Mouse (Mus musculus) small intestine, adult 2 months (tissue): Measurements from ENCODE around the gene Plekhh2. TPM values are rescaled to one million over a fixed set of nuclear protein-coding genes. Genes with fewer than 3 reads are reported as not detected.
A peak's percentile ranks its signal among the peaks of the same experiment; 100 is the strongest.

Experiments used
- H3K27ac ChIP-seq: fragments of 200-500 bp; 2 replicates; pipeline ENCODE4 v1.5.1; 2012; ENCODE audit warnings: low read depth, low read length, control low read depth, inconsistent platforms; ENCODE audit not compliant: insufficient read depth
- H3K27me3 ChIP-seq: fragments of 200-500 bp; 2 replicates; pipeline ENCODE4 v1.6.1; 2012; ENCODE audit warnings: mild to moderate bottlenecking, moderate library complexity, low read length, inconsistent platforms; ENCODE audit not compliant: control insufficient read depth, insufficient read depth
- H3K36me3 ChIP-seq: fragments of 200-500 bp; 2 replicates; pipeline ENCODE4 v1.6.1; 2012; ENCODE audit warnings: mild to moderate bottlenecking, low read length, control low read depth, inconsistent platforms; ENCODE audit not compliant: control insufficient read depth, insufficient read depth
- H3K4me1 ChIP-seq: fragments of 200-500 bp; 2 replicates; pipeline ENCODE4 v1.6.1; 2012; ENCODE audit warnings: low read length, inconsistent platforms, mixed read lengths; ENCODE audit not compliant: control insufficient read depth, insufficient read depth, insufficient read length
- H3K4me3 ChIP-seq: fragments of 200-500 bp; 2 replicates; pipeline ENCODE4 v1.5.1; 2012; ENCODE audit warnings: low read depth, mild to moderate bottlenecking, control low read depth, inconsistent platforms, low read length, moderate library complexity
- CTCF ChIP-seq: fragments of 200-500 bp; IDR thresholded peaks from 2 replicates; pipeline ENCODE4 v1.5.1; 2012; ENCODE audit warnings: low read depth, mild to moderate bottlenecking, control low read depth, inconsistent platforms, low read length, moderate library complexity, mixed read lengths; ENCODE audit not compliant: insufficient replicate concordance, insufficient read length; ENCODE audit errors: extremely low read depth
- POLR2A ChIP-seq: fragments of 200-500 bp; IDR thresholded peaks from 2 replicates; pipeline ENCODE4 v1.6.1; 2012; ENCODE audit warnings: low read depth, mild to moderate bottlenecking, control low read depth, inconsistent platforms, low read length, moderate library complexity
- WGBS: fragments of 180-500 bp; shearing (Covaris S2); methylation state at CpG from one replicate; pipeline ENCODE4 v1.1.7; 2018; 5-methylcytosine and 5-hydroxymethylcytosine counted together
- polyA plus RNA-seq: library from polyadenylated mRNA; depleted of rRNA; stranded (reverse); fragments of >200 nt; gene quantifications from 2 replicates; pipeline ENCODE4 v1.2.3, GENCODE M21; 2012; rRNA removed

Plekhh2 gene
- polyA plus RNA-seq, 1 experiment, result 1.8 TPM

DNA sequence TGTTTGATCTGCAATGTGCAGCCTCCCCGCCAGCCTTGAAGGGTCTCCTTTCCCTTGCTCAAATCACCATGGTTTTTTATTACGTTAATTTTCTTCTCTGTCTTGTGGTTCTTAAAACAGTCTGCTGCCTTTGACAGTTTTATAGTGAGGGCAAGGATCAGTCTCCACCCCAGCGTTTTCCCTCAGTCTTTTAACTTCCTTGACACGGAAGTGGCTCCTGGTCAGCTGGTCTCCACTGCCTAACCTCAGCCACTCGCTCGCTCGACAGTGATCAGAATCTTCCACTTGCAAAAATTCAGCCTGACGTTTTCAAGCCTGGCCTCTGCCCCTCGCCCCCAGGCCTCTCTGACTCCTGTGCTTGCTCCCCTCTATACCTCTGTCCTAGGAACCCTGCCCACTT, 154.0 kb downstream of the Plekhh2 start:
- no peaks in the 10 kb centered on the region for H3K27me3 ChIP-seq
- H3K4me1 ChIP-seq, result peaks cover 16% of the 10 kb centered on the region
- TF ChIP-seq CTCF (no peak), POLR2A (no peak)
- H3K4me3 ChIP-seq, result no peak overlapping the region
- WGBS, result 18% methylated on average over 9 of the region's 9 CpGs
- H3K27ac ChIP-seq, result peak overlapping the region; percentile 70
- peaks cover 59% of the 10 kb centered on the region for H3K36me3 ChIP-seq

DNA sequence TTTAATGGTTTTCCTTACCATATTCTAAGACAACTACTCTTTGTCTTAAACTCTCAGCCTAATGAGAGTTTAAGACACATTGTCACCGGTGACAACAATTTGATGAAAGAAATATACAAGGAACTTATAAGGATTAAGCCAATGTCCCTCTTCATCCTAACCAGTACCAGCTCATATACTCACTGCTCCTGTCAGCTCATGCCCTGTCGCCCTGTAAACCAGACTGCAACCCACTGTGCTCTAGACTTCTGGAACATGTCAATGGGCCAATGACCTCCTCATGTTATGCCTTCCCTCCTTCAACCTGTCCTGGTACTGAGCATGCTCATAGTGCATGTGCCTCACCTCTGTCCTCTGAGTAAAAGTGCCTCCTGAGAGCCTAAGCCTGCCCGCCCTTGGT, 156.2 kb downstream of the Plekhh2 start:
- TF ChIP-seq CTCF (no peak), POLR2A (no peak)
- no peak overlapping the region for H3K27ac ChIP-seq
- no peaks in the 10 kb centered on the region for H3K27me3 ChIP-seq
- H3K4me3 ChIP-seq, result no peak overlapping the region
- peaks cover 61% of the 10 kb centered on the region for H3K36me3 ChIP-seq
- peaks cover 25% of the 10 kb centered on the region for H3K4me1 ChIP-seq
- 86% methylated on average over 3 of the region's 3 CpGs for WGBS

Other genes with a start within 250 kb of the Plekhh2 start
- gene Thada, start 45.7 kb upstream of the Plekhh2 start, polyA plus RNA-seq, result 3.5 and 4.6 TPM in 2 replicates
- gene Dync2li1, start 114.6 kb downstream of the Plekhh2 start, polyA plus RNA-seq, result 0.06 and 0.24 TPM in 2 replicates
- gene Abcg8, start 164.4 kb downstream of the Plekhh2 start, polyA plus RNA-seq, result 62.7 and 289 TPM in 2 replicates
- 73.5 and 335 TPM in 2 replicates for gene Abcg5, start 171.1 kb downstream of the Plekhh2 start, polyA plus RNA-seq